17 mouse cellular contexts compared by ENCODE assay signal in the genomic region with DNA sequence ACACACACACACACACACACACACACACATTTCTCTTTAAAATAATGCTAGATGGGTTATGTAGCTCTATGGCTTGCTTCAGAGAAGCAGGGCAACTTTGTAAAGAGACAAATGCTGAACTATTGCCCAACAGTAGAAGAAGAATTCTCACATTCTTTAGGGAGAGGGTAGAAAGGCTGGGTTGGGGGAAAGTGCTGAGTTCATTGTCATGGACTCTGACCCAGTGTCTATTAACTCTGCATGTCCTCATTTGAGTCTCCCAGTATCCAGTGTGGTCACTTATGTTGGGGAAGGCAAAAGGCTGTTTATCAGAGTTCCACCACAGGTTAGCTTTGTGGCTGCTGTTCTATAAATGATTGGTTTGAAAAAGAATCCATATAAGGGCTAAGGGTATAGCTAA.
DNase-seq lines count a peak whose midpoint lies in the region; ATAC-seq and TF ChIP-seq lines count a peak whose summit lies in the region.
"Had no signal": no experiment of that assay in that cellular context is flagged by ENCODE, and none has a peak within 500 bp of the region (broad histone marks: within the 10 kb centered on the region; RNA-seq: fewer than 3 reads in every experiment).

No protein-coding gene starts in this region.

- H3K27ac ChIP-seq in kidney, adult 2 months (ENCODE audit: insufficient read depth, low read depth, low read length) = peak overlapping the region; percentile 64; the same call in 1 of the 2 replicates
- no peak overlapping the region for H3K27ac ChIP-seq in kidney, embryonic 14.5 days (ENCODE audit: low read depth, low read length)
- H3K27ac ChIP-seq in kidney, postnatal 0 days = no peak overlapping the region
- H3K27ac ChIP-seq in lung, postnatal 0 days (ENCODE audit: low read length) = no peak overlapping the region
- H3K27ac ChIP-seq: gastrocnemius, adult 2 months; heart, embryonic 10.5 days; heart, embryonic 13.5 days; hindbrain, embryonic 14.5 days had no signal

- TF ChIP-seq EP300 in lung, postnatal 0 days (IDR thresholded peaks at IDR 0.05) = no peak

- no peaks in the 10 kb centered on the region for H3K27me3 ChIP-seq in kidney, adult 2 months (replicated peaks; ENCODE audit: control insufficient read depth, insufficient read depth, low read length)
- no peaks in the 10 kb centered on the region for H3K27me3 ChIP-seq in kidney, embryonic 14.5 days (ENCODE audit: control insufficient read depth, insufficient read depth, low read length)
- H3K27me3 ChIP-seq in kidney, postnatal 0 days (ENCODE audit: insufficient read depth, low read length) = no peaks in the 10 kb centered on the region
- H3K27me3 ChIP-seq in lung, postnatal 0 days (replicated peaks; ENCODE audit: insufficient read depth, low read length) = no peaks in the 10 kb centered on the region
- H3K27me3 ChIP-seq: heart, embryonic 13.5 days had no signal

- H3K4me3 ChIP-seq in kidney, adult 2 months (ENCODE audit: insufficient read depth, low read depth, low read length) = no peak overlapping the region
- H3K4me3 ChIP-seq in kidney, embryonic 14.5 days (ENCODE audit: low read length) = no peak overlapping the region
- no peak overlapping the region for H3K4me3 ChIP-seq in kidney, postnatal 0 days (replicated peaks; ENCODE audit: low read depth, low read length)
- no peak overlapping the region for H3K4me3 ChIP-seq in lung, postnatal 0 days (ENCODE audit: low read depth, low read length)
- H3K4me3 ChIP-seq: gastrocnemius, adult 2 months; heart, embryonic 10.5 days; heart, embryonic 13.5 days had no signal

- no peak for TF ChIP-seq POLR2A in kidney, adult 2 months (IDR thresholded peaks at IDR 0.05; ENCODE audit: low read depth, low read length)

- DNase-seq in kidney, adult 2 months = no peak
- no peak for DNase-seq in kidney, postnatal 0 days (ENCODE audit: low spot score)
- no peak for DNase-seq in kidney, adult 11 months
- DNase-seq in lung, postnatal 0 days (ENCODE audit: low spot score) = peak; percentile 48
- no peak for DNase-seq in lung, postnatal 25 days (ENCODE audit: low spot score)
- peak; percentile 58 for DNase-seq in yolk sac, embryonic 10.5 days (ENCODE audit: low spot score)
- no peak for DNase-seq in heart, adult 9 months (ENCODE audit: low spot score in 2 of 2)
- DNase-seq: cerebellum, adult 9-10 months; gastrocnemius, adult 2 months; gastrocnemius, postnatal 14 days had no signal

- no peaks in the 10 kb centered on the region for H3K36me3 ChIP-seq in kidney, adult 2 months (ENCODE audit: control insufficient read depth, insufficient read depth, low read length)
- H3K36me3 ChIP-seq in kidney, embryonic 14.5 days (ENCODE audit: control insufficient read depth, insufficient read depth, low read length) = peaks cover 4% of the 10 kb centered on the region; the same call in 1 of the 2 replicates
- H3K36me3 ChIP-seq in kidney, postnatal 0 days (ENCODE audit: insufficient read depth, low read length) = no peaks in the 10 kb centered on the region
- H3K36me3 ChIP-seq in lung, postnatal 0 days (ENCODE audit: insufficient read depth, low read length) = no peaks in the 10 kb centered on the region

- no peaks in the 10 kb centered on the region for H3K9me3 ChIP-seq in kidney, embryonic 14.5 days (ENCODE audit: control insufficient read depth, low read length)
- no peaks in the 10 kb centered on the region for H3K9me3 ChIP-seq in kidney, postnatal 0 days (replicated peaks; ENCODE audit: low read length)
- no peaks in the 10 kb centered on the region for H3K9me3 ChIP-seq in lung, postnatal 0 days (ENCODE audit: low read length)
- H3K9me3 ChIP-seq: heart, embryonic 10.5 days; heart, embryonic 13.5 days had no signal

- no peak overlapping the region for H3K4me2 ChIP-seq in kidney, embryonic 14.5 days (replicated peaks; ENCODE audit: low read depth, low read length)
- H3K4me2 ChIP-seq in kidney, postnatal 0 days (ENCODE audit: low read length) = no peak overlapping the region
- H3K4me2 ChIP-seq in lung, postnatal 0 days (replicated peaks; ENCODE audit: low read depth, low read length) = no peak overlapping the region
- H3K4me2 ChIP-seq: heart, embryonic 13.5 days; hindbrain, embryonic 14.5 days had no signal

- ATAC-seq in kidney, embryonic 14.5 days (ENCODE audit: low FRiP score, low TSS enrichment) = no peak
- 0 out of 2 replicates have a peak, but pooled peaks have one; percentile 52 for ATAC-seq in kidney, postnatal 0 days (replicated peaks; ENCODE audit: low FRiP score, low read depth)
- no peak for ATAC-seq in lung, postnatal 0 days
- ATAC-seq: activated CD4-positive, CD25-positive, alpha-beta regulatory T cell, adult 4 months; forebrain, embryonic 14.5 days; forebrain, postnatal 0 days had no signal

- peaks cover 14% of the 10 kb centered on the region for H3K4me1 ChIP-seq in kidney, adult 2 months (ENCODE audit: control insufficient read depth, insufficient read depth, low read length)
- H3K4me1 ChIP-seq in kidney, embryonic 14.5 days (ENCODE audit: control insufficient read depth, insufficient read depth, low read length) = peaks cover 47% of the 10 kb centered on the region
- H3K4me1 ChIP-seq in kidney, postnatal 0 days (replicated peaks; ENCODE audit: insufficient read depth, low read length) = peaks cover 11% of the 10 kb centered on the region; the same call in 1 of the 2 replicates
- H3K4me1 ChIP-seq in lung, postnatal 0 days (ENCODE audit: insufficient read depth, low read depth, low read length) = peaks cover 7% of the 10 kb centered on the region; the same call in 1 of the 2 replicates

- no peak overlapping the region for H3K9ac ChIP-seq in kidney, embryonic 14.5 days (ENCODE audit: low read depth, low read length)
- H3K9ac ChIP-seq in kidney, postnatal 0 days (ENCODE audit: low read depth, low read length) = no peak overlapping the region
- no peak overlapping the region for H3K9ac ChIP-seq in lung, postnatal 0 days (replicated peaks; ENCODE audit: low read depth)
- H3K9ac ChIP-seq: forebrain, postnatal 0 days; heart, embryonic 13.5 days; hindbrain, embryonic 14.5 days had no signal

- no peak for TF ChIP-seq CTCF in kidney, adult 2 months (conservative IDR thresholded peaks at IDR 0.05; ENCODE audit: insufficient read depth, insufficient read length, low read depth, low read length)
- TF ChIP-seq CTCF in kidney, postnatal 0 days (IDR thresholded peaks at IDR 0.05; ENCODE audit: low read depth) = no peak
- no peak for TF ChIP-seq CTCF in lung, postnatal 0 days (IDR thresholded peaks at IDR 0.05)

Comparison
In these comparisons a context has a peak if more than half of its experiments do, and no peak if none do; other contexts are left out.
1. DNase-seq: peak in lung, postnatal 0 days (single experiment) and yolk sac, embryonic 10.5 days (single experiment); none in kidney, adult 2 months (single experiment), kidney, postnatal 0 days (single experiment), kidney, adult 11 months (single experiment), lung, postnatal 25 days (single experiment) and heart, adult 9 months (0 of 2).